ENCODE assay signal across 8 mouse cellular contexts in the genomic region with DNA sequence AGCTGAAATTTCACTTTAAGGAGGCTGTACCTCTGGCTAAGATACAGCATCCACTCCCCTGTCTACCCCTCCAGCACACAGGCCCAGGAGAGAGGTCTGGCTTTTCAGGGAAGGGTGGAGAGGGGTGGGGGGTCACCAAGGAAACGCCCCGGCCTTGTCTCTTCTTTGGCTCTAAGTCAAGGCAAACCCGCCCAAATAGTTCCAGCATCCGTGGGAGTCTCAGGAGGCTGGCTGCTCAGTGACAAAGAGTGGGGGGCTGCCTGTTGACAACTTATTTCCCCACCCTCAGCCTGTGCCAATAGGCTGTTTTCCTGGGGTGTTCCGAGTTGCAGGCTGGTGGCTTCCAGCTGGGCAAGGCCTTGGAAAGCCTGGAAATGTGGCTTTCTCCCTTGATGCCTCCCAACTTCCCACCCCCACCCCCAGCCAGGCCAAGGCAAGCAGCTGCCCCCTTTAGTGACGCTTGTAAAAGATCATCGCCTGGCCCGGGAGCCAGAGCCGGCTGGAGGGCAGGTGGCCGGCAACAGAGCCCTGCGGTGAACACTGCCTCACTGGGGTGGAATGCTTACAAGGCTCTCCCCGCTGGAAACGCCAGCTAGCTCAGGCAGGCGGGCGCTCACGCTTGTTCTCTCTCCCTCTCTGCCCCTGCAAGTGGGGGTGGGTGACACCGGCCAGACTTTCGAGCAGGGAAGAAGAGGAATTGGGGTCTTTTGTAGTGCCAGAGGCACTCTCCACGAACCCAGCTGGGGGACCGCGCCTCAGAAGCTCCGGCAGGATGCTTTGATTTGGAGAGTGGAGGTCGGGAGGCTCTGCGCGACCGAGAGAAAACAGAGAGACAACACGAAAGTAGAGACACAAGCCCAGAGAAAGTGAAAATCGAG. TPM values are rescaled to one million over a fixed set of nuclear protein-coding genes. Genes with fewer than 3 reads are reported as not detected.
DNase-seq lines count a peak whose midpoint lies in the region; ATAC-seq and TF ChIP-seq lines count a peak whose summit lies in the region.

No protein-coding gene starts in this region.

- DNase-seq in lung, adult 18-20 months, result peak; percentile 29 to 50
- DNase-seq in lung, postnatal 25 days (ENCODE audit: low spot score), result no peak
- peak; percentile 57 for DNase-seq in embryonic facial prominence, embryonic 11.5 days (ENCODE audit: low spot score)
- peak; percentile 42 to 63 for DNase-seq in heart, postnatal 14 days
- no peak for DNase-seq in liver, postnatal 0 days
- DNase-seq in testis, postnatal 10 days (ENCODE audit: low spot score), result peak; percentile 67
- no peak for DNase-seq in spleen, postnatal 4 days (ENCODE audit: low spot score in 2 of 2)
- no peak for DNase-seq in spleen, postnatal 10 days (ENCODE audit: low spot score in 2 of 2)

- peak overlapping the region; percentile 63 for H3K4me3 ChIP-seq in embryonic facial prominence, embryonic 11.5 days (ENCODE audit: low read depth, low read length)
- H3K4me3 ChIP-seq in liver, postnatal 0 days (ENCODE audit: low read depth, low read length), result peak overlapping the region; percentile 46

- no peak for TF ChIP-seq EP300 in liver, postnatal 0 days (IDR thresholded peaks at IDR 0.05; ENCODE audit: low read depth)

- H3K27ac ChIP-seq in embryonic facial prominence, embryonic 11.5 days (replicated peaks; ENCODE audit: low read depth, low read length), result peak overlapping the region; percentile 53
- H3K27ac ChIP-seq in liver, postnatal 0 days (ENCODE audit: low read depth), result no peak overlapping the region

- 3% methylated on average over 28 of the region's 28 CpGs for WGBS in embryonic facial prominence, embryonic 11.5 days
- WGBS in liver, postnatal 0 days (ENCODE audit: insufficient replicate concordance), result 11% methylated on average over 28 of the region's 28 CpGs

- peak overlapping the region; percentile 82 for H3K4me2 ChIP-seq in embryonic facial prominence, embryonic 11.5 days (ENCODE audit: low read depth, low read length)
- H3K4me2 ChIP-seq in liver, postnatal 0 days (ENCODE audit: low read depth, low read length), result peak overlapping the region; percentile 74

- peak overlapping the region; percentile 85 for H3K9ac ChIP-seq in embryonic facial prominence, embryonic 11.5 days (replicated peaks; ENCODE audit: low read length)
- H3K9ac ChIP-seq in liver, postnatal 0 days (replicated peaks), result no peak overlapping the region

- intact Hi-C loops in heart, postnatal 14 days (cut with DNase I), result loop anchor here (5.0 kb wide), 1 partner anchor 101 kb away; a partner anchor contains a TSS

- no peak for TF ChIP-seq CTCF in liver, postnatal 0 days (IDR thresholded peaks at IDR 0.05; ENCODE audit: low read depth)

- ATAC-seq in embryonic facial prominence, embryonic 11.5 days (replicated peaks; ENCODE audit: insufficient number of reproducible peaks, low FRiP score, low TSS enrichment, low read depth), result 0 out of 2 replicates have a peak, but pooled peaks have one; percentile 35
- no peak for ATAC-seq in liver, postnatal 0 days

- H3K4me1 ChIP-seq in embryonic facial prominence, embryonic 11.5 days (ENCODE audit: control insufficient read depth, insufficient read depth, low read length), result peaks cover 3% of the 10 kb centered on the region; the same call in 1 of the 2 replicates
- peaks cover 10% of the 10 kb centered on the region for H3K4me1 ChIP-seq in liver, postnatal 0 days (ENCODE audit: insufficient read depth)

- peaks cover 5% of the 10 kb centered on the region; the same call in 1 of the 2 replicates for H3K27me3 ChIP-seq in embryonic facial prominence, embryonic 11.5 days (ENCODE audit: control insufficient read depth, insufficient read depth, low read length)
- peaks cover 44% of the 10 kb centered on the region for H3K27me3 ChIP-seq in liver, postnatal 0 days (ENCODE audit: insufficient read depth, low read length)

- H3K9me3 ChIP-seq in embryonic facial prominence, embryonic 11.5 days (replicated peaks; ENCODE audit: control insufficient read depth, low read length), result no peaks in the 10 kb centered on the region
- peaks cover 5% of the 10 kb centered on the region for H3K9me3 ChIP-seq in liver, postnatal 0 days (ENCODE audit: low read length)

- no peaks in the 10 kb centered on the region for H3K36me3 ChIP-seq in embryonic facial prominence, embryonic 11.5 days (replicated peaks; ENCODE audit: control insufficient read depth, insufficient read depth, low read depth, low read length)
- H3K36me3 ChIP-seq in liver, postnatal 0 days (replicated peaks; ENCODE audit: insufficient read depth, low read length), result no peaks in the 10 kb centered on the region

RNA-seq across cellular contexts. Expression of a gene that starts 1.1 kb away (rescaled TPM):
- 91.6 and 106 TPM in 2 replicates for polyA plus RNA-seq in embryonic facial prominence, embryonic 11.5 days (2014; fragmentation: Nextera tagmentation; extraction: Ambion mirVana)
- total RNA-seq in heart, postnatal 14 days (2021), result 10 to 100 TPM; 32.1 to 32.2 TPM
- polyA plus RNA-seq in liver, postnatal 0 days (2015; fragmentation: Nextera tagmentation; extraction: Ambion mirVana), result 3.0 and 3.1 TPM in 2 replicates

RNA-seq across cellular contexts. Expression of a gene that starts 16.3 kb away (rescaled TPM):
- 0.49 and 0.56 TPM in 2 replicates for polyA plus RNA-seq in embryonic facial prominence, embryonic 11.5 days (2014; fragmentation: Nextera tagmentation; extraction: Ambion mirVana)
- not detected for total RNA-seq in heart, postnatal 14 days (2021)
- not detected in 2 replicates for polyA plus RNA-seq in liver, postnatal 0 days (2015; fragmentation: Nextera tagmentation; extraction: Ambion mirVana)

RNA-seq across cellular contexts. Expression of a gene that starts 39.2 kb away (rescaled TPM):
- 492 and 522 TPM in 2 replicates for polyA plus RNA-seq in embryonic facial prominence, embryonic 11.5 days (2014; fragmentation: Nextera tagmentation; extraction: Ambion mirVana)
- 100 to 1,000 TPM; 731 to 790 TPM for total RNA-seq in heart, postnatal 14 days (2021)
- polyA plus RNA-seq in liver, postnatal 0 days (2015; fragmentation: Nextera tagmentation; extraction: Ambion mirVana), result 384 and 387 TPM in 2 replicates

Comparison
In these comparisons a context has a peak if more than half of its experiments do, and no peak if none do; other contexts are left out.
1. DNase-seq: peak in lung, adult 18-20 months (2 of 2), embryonic facial prominence, embryonic 11.5 days (single experiment), heart, postnatal 14 days (2 of 2) and testis, postnatal 10 days (single experiment); none in lung, postnatal 25 days (single experiment), liver, postnatal 0 days (single experiment), spleen, postnatal 4 days (0 of 2) and spleen, postnatal 10 days (0 of 2).
2. RNA of a gene that starts 1.1 kb away (polyA plus RNA-seq): 91.6 to 106 TPM in embryonic facial prominence, embryonic 11.5 days; 3.0 to 3.1 TPM in liver, postnatal 0 days; every median in the first group is over 10 times any median in the second.